ENCODE assay signal across 39 mouse cellular contexts in genomic region chr19:25598626-25599025, GRCm38 (mm10). TPM values are rescaled to one million over a fixed set of nuclear protein-coding genes. Genes with fewer than 3 reads are reported as not detected.
DNase-seq lines count a peak whose midpoint lies in the region; ATAC-seq and TF ChIP-seq lines count a peak whose summit lies in the region.
"Had no signal": no experiment of that assay in that cellular context is flagged by ENCODE, and none has a peak within 500 bp of the region (broad histone marks: within the 10 kb centered on the region; RNA-seq: fewer than 3 reads in every experiment).

No protein-coding gene starts in this region.

- peak; percentile 76 for DNase-seq in embryonic facial prominence, embryonic 14.5 days (ENCODE audit: low spot score)
- no peak for DNase-seq in embryonic facial prominence, embryonic 10.5 days (ENCODE audit: low spot score)
- DNase-seq in brain, embryonic 14.5 days (ENCODE audit: low read depth), result peak; percentile 94
- peak; percentile 21 for DNase-seq in retina, embryonic 14.5 days (ENCODE audit: low spot score)
- DNase-seq in heart, postnatal 36 days, result no peak
- no peak for DNase-seq in layer of hippocampus, postnatal 10 days (ENCODE audit: low spot score in 2 of 2)
- DNase-seq: adrenal gland, adult 8-10 months; cerebellum, adult 8-10 months; cerebellum, postnatal 25 days; embryo, embryonic 11 days; gastrocnemius, adult 2 months; heart, adult 2 months; heart, postnatal 10 days; kidney, adult 11 months; kidney, postnatal 14 days; lung, postnatal 36 days; right cerebral cortex, adult 18-20 months; right cerebral cortex, postnatal 4 days; thymus, adult 18-20 months; thymus, postnatal 25 days had no signal

- no peak overlapping the region for H3K27ac ChIP-seq in embryonic facial prominence, embryonic 14.5 days (replicated peaks; ENCODE audit: low read depth, low read length)
- H3K27ac ChIP-seq in embryonic facial prominence, embryonic 10.5 days (replicated peaks), result no peak overlapping the region
- H3K27ac ChIP-seq in forebrain, embryonic 13.5 days, result no peak overlapping the region
- H3K27ac ChIP-seq: gastrocnemius, adult 2 months; heart, adult 2 months; heart, embryonic 13.5 days; hindbrain, embryonic 10.5 days; hindbrain, embryonic 15.5 days; limb, embryonic 13.5 days; lung, embryonic 15.5 days; neural tube, embryonic 15.5 days; stomach, postnatal 0 days had no signal

- H3K27me3 ChIP-seq in embryonic facial prominence, embryonic 14.5 days (replicated peaks; ENCODE audit: control insufficient read depth, insufficient read depth, low read length), result peaks cover 69% of the 10 kb centered on the region
- peaks cover 91% of the 10 kb centered on the region for H3K27me3 ChIP-seq in embryonic facial prominence, embryonic 10.5 days (replicated peaks; ENCODE audit: low read depth, poor library complexity, severe bottlenecking)
- peaks cover 65% of the 10 kb centered on the region for H3K27me3 ChIP-seq in forebrain, embryonic 13.5 days

- TF ChIP-seq POLR2A in brain, embryonic 14.5 days (IDR thresholded peaks at IDR 0.05; ENCODE audit: borderline replicate concordance, extremely low read depth, insufficient read depth, insufficient read length, poor library complexity, severe bottlenecking), result no peak

- whole genome bisulfite sequencing in embryonic facial prominence, embryonic 14.5 days, result 4% methylated on average over 4 of the region's 4 CpGs
- WGBS in embryonic facial prominence, embryonic 10.5 days, result 3% methylated on average over 4 of the region's 4 CpGs
- 2% methylated on average over 4 of the region's 4 CpGs for WGBS in forebrain, embryonic 13.5 days

- no peak for TF ChIP-seq CTCF in brain, embryonic 14.5 days (IDR thresholded peaks at IDR 0.05; ENCODE audit: borderline replicate concordance, extremely low read depth, insufficient read depth, insufficient read length)

- no peak overlapping the region for H3K4me3 ChIP-seq in embryonic facial prominence, embryonic 14.5 days (ENCODE audit: low read depth, low read length)
- H3K4me3 ChIP-seq in embryonic facial prominence, embryonic 10.5 days, result no peak overlapping the region
- H3K4me3 ChIP-seq in forebrain, embryonic 13.5 days, result no peak overlapping the region
- H3K4me3 ChIP-seq: gastrocnemius, adult 2 months; heart, adult 2 months; heart, embryonic 13.5 days; hindbrain, embryonic 10.5 days; hindbrain, embryonic 15.5 days; limb, embryonic 13.5 days; lung, embryonic 15.5 days; megakaryocyte, embryonic 14.5 days; neural tube, embryonic 15.5 days had no signal

- no peak overlapping the region for H3K4me2 ChIP-seq in embryonic facial prominence, embryonic 14.5 days (ENCODE audit: low read depth, low read length)
- H3K4me2 ChIP-seq in forebrain, embryonic 13.5 days, result no peak overlapping the region
- H3K4me2 ChIP-seq: heart, embryonic 13.5 days; hindbrain, embryonic 15.5 days; limb, embryonic 13.5 days; liver, embryonic 11.5 days; lung, embryonic 15.5 days; neural tube, embryonic 15.5 days had no signal

- H3K4me1 ChIP-seq in embryonic facial prominence, embryonic 14.5 days (ENCODE audit: control insufficient read depth, insufficient read depth, low read length), result no peaks in the 10 kb centered on the region; the same call in 1 of the 2 replicates
- peaks cover 7% of the 10 kb centered on the region; the same call in 1 of the 2 replicates for H3K4me1 ChIP-seq in embryonic facial prominence, embryonic 10.5 days
- peaks cover 32% of the 10 kb centered on the region for H3K4me1 ChIP-seq in forebrain, embryonic 13.5 days
- H3K4me1 ChIP-seq: heart, embryonic 13.5 days; hindbrain, embryonic 15.5 days; lung, embryonic 15.5 days; megakaryocyte, embryonic 14.5 days; neural tube, embryonic 15.5 days had no signal

- peak; percentile 80; the same call in 1 of the 2 replicates for ATAC-seq in embryonic facial prominence, embryonic 14.5 days (ENCODE audit: low read depth)
- ATAC-seq in forebrain, embryonic 13.5 days, result peak; percentile 84
- ATAC-seq: inflammation-experienced regulatory T-cells, adult 6 months had no signal

- H3K9me3 ChIP-seq in embryonic facial prominence, embryonic 14.5 days (ENCODE audit: control insufficient read depth, low read length), result no peaks in the 10 kb centered on the region
- no peaks in the 10 kb centered on the region for H3K9me3 ChIP-seq in embryonic facial prominence, embryonic 10.5 days
- H3K9me3 ChIP-seq in forebrain, embryonic 13.5 days (replicated peaks), result no peaks in the 10 kb centered on the region
- H3K9me3 ChIP-seq: heart, embryonic 13.5 days; hindbrain, embryonic 10.5 days; hindbrain, embryonic 15.5 days; limb, embryonic 13.5 days; lung, embryonic 15.5 days; megakaryocyte, embryonic 14.5 days; neural tube, embryonic 15.5 days had no signal

- H3K36me3 ChIP-seq in embryonic facial prominence, embryonic 14.5 days (ENCODE audit: control insufficient read depth, insufficient read depth, low read length), result no peaks in the 10 kb centered on the region
- H3K36me3 ChIP-seq in embryonic facial prominence, embryonic 10.5 days (replicated peaks), result no peaks in the 10 kb centered on the region
- H3K36me3 ChIP-seq in forebrain, embryonic 13.5 days (ENCODE audit: poor library complexity, severe bottlenecking), result no peaks in the 10 kb centered on the region
- H3K36me3 ChIP-seq: G1E; heart, embryonic 13.5 days; hindbrain, embryonic 10.5 days; hindbrain, embryonic 15.5 days; limb, embryonic 13.5 days; lung, embryonic 15.5 days; neural tube, embryonic 15.5 days had no signal

- intact Hi-C loops in heart, postnatal 36 days (cut with DNase I), result no loop called here

- no peak overlapping the region for H3K9ac ChIP-seq in embryonic facial prominence, embryonic 14.5 days (ENCODE audit: low read depth, low read length)
- no peak overlapping the region for H3K9ac ChIP-seq in forebrain, embryonic 13.5 days
- H3K9ac ChIP-seq: heart, embryonic 13.5 days; hindbrain, embryonic 15.5 days; limb, embryonic 13.5 days; lung, embryonic 15.5 days; neural tube, embryonic 15.5 days had no signal

RNA-seq across cellular contexts. Expression of gene Dmrt3, which starts 11.5 kb away (rescaled TPM):
- 1.9 and 2.2 TPM in 2 replicates for polyA plus RNA-seq in embryonic facial prominence, embryonic 14.5 days (2014; fragmentation: Nextera tagmentation; extraction: Ambion mirVana)
- 1.7 and 2.1 TPM in 2 replicates for polyA plus RNA-seq in embryonic facial prominence, embryonic 10.5 days (2016; fragmentation: Nextera tagmentation; extraction: Ambion mirVana)
- polyA plus RNA-seq in brain, embryonic 14.5 days (2012; rRNA removed), result 2.1 and 7.2 TPM in 2 replicates
- 6.7 and 7.8 TPM in 2 replicates for polyA plus RNA-seq in forebrain, embryonic 13.5 days (2015; fragmentation: Nextera tagmentation; extraction: Ambion mirVana)
- total RNA-seq in heart, postnatal 36 days (2021), result not detected
- total RNA-seq in layer of hippocampus, postnatal 10 days (2021), result 1 to 10 TPM; 1.7 to 2.2 TPM
- total RNA-seq: adrenal gland, adult 8-10 months; adrenal gland, postnatal 4 days; gastrocnemius, adult 2 months; gastrocnemius, postnatal 4 days; heart, adult 2 months; heart, postnatal 10 days; left cerebral cortex, adult 8-10 months; left cerebral cortex, postnatal 36 days; monocyte, adult 5-6 weeks had no signal
- polyA plus RNA-seq: G1E; inflammation-experienced regulatory T-cells, adult 6 months; kidney, embryonic 14.5 days; liver, embryonic 16.5 days had no signal

Comparison
In these comparisons a context has a peak if more than half of its experiments do, and no peak if none do; other contexts are left out.
1. DNase-seq: peak in embryonic facial prominence, embryonic 14.5 days (single experiment), brain, embryonic 14.5 days (single experiment) and retina, embryonic 14.5 days (single experiment); none in embryonic facial prominence, embryonic 10.5 days (single experiment), heart, postnatal 36 days (0 of 2) and layer of hippocampus, postnatal 10 days (0 of 2).